Mouse (Mus musculus) limb, embryonic 12.5 days (tissue): ENCODE measurements at regions not wholly inside any gene's neighbourhood (a gene's known extent, or its start where the extent isn't known, plus 50 kb on each side); places are given as distances from the start of the nearest gene placed in this dataset.

Source experiments
- ATAC-seq: fragments of 200-750 bp; cut with Nextera tagmentation; 2 replicates; pipeline ENCODE4 v1.8.0; 2017; ENCODE audit warnings: low read depth, moderate TSS enrichment; ENCODE audit not compliant: insufficient number of reproducible peaks, insufficient read depth, low FRiP score, low TSS enrichment
- H3K27ac ChIP-seq: fragments of 300-500 bp; sonication (generic); 2 replicates; pipeline ENCODE4 v1.5.1; 2016; ENCODE audit warnings: mild to moderate bottlenecking, moderate library complexity
- H3K27me3 ChIP-seq: fragments of 300-500 bp; sonication (generic); 2 replicates; pipeline ENCODE4 v1.6.1; 2016; ENCODE audit warnings: mild to moderate bottlenecking, moderate library complexity
- H3K36me3 ChIP-seq: fragments of 300-500 bp; sonication (generic); 2 replicates; pipeline ENCODE4 v1.6.1; 2016; ENCODE audit warnings: mild to moderate bottlenecking, moderate library complexity
- H3K4me1 ChIP-seq: fragments of 300-500 bp; sonication (generic); replicated peaks from 2 replicates; pipeline ENCODE4 v1.6.1; 2016
- H3K4me2 ChIP-seq: fragments of 300-500 bp; sonication (generic); 2 replicates; pipeline ENCODE4 v1.6.1; 2016; ENCODE audit warnings: mild to moderate bottlenecking, moderate library complexity
- H3K4me3 ChIP-seq: fragments of 300-500 bp; sonication (generic); replicated peaks from 2 replicates; pipeline ENCODE4 v1.5.1; 2016; ENCODE audit warnings: mild to moderate bottlenecking
- H3K9ac ChIP-seq: fragments of 300-500 bp; sonication (generic); replicated peaks from 2 replicates; pipeline ENCODE4 v1.6.1; 2016; ENCODE audit warnings: mild to moderate bottlenecking, moderate library complexity
- H3K9me3 ChIP-seq: fragments of 300-500 bp; sonication (generic); 2 replicates; pipeline ENCODE4 v1.6.1; 2016; ENCODE audit warnings: mild to moderate bottlenecking, moderate library complexity
- WGBS: fragments of 180-500 bp; shearing (Covaris S2); methylation state at CpG from one replicate; pipeline ENCODE4 v1.1.7; 2016; 5-methylcytosine and 5-hydroxymethylcytosine counted together

- WGBS, result 87% methylated on average over 2 of the region's 2 CpGs
- Histone ChIP-seq H3K27me3 (peaks cover 8% of the 10 kb centered on the region; the same call in 1 of the 2 replicates), H3K27ac (no peak overlapping the region), H3K4me1 (no peaks in the 10 kb centered on the region), H3K4me3 (no peak overlapping the region), H3K9ac (no peak overlapping the region), H3K9me3 (no peaks in the 10 kb centered on the region), H3K4me2 (no peak overlapping the region), H3K36me3 (no peaks in the 10 kb centered on the region)
- no peak for ATAC-seq
Measured at GRCm38 (mm10) chr13:53902831-53903230, 152.7 kb downstream of the Drd1 start.

- H3K36me3 ChIP-seq, result no peaks in the 10 kb centered on the region
- no peak for ATAC-seq
- no peak overlapping the region for H3K9ac ChIP-seq
- H3K27me3 ChIP-seq, result peaks cover 8% of the 10 kb centered on the region; the same call in 1 of the 2 replicates
- 77% methylated on average over 3 of the region's 3 CpGs for WGBS
- no peak overlapping the region for H3K4me2 ChIP-seq
- no peaks in the 10 kb centered on the region for H3K4me1 ChIP-seq
- H3K9me3 ChIP-seq, result no peaks in the 10 kb centered on the region
- H3K27ac ChIP-seq, result no peak overlapping the region
- H3K4me3 ChIP-seq, result no peak overlapping the region
Measured at GRCm38 (mm10) chr13:53900406-53901025, 155.0 kb downstream of the Drd1 start.

- H3K9ac ChIP-seq, result no peak overlapping the region
- whole genome bisulfite sequencing, result 64% methylated on average over 10 of the region's 10 CpGs
- no peak overlapping the region for H3K4me2 ChIP-seq
- H3K4me3 ChIP-seq, result no peak overlapping the region
- H3K4me1 ChIP-seq, result no peaks in the 10 kb centered on the region
- H3K27ac ChIP-seq, result no peak overlapping the region
- no peaks in the 10 kb centered on the region for H3K36me3 ChIP-seq
- H3K9me3 ChIP-seq, result no peaks in the 10 kb centered on the region
- ATAC-seq, result no peak
- peaks cover 5% of the 10 kb centered on the region; the same call in 1 of the 2 replicates for H3K27me3 ChIP-seq
Measured at GRCm38 (mm10) chr13:53898351-53898750, 157.2 kb downstream of the Drd1 start.

GRCm38 (mm10) chr13:53897176-53897575 is 158.3 kb downstream of the Drd1 start:
- H3K9me3 ChIP-seq, result no peaks in the 10 kb centered on the region
- no peak overlapping the region for H3K4me3 ChIP-seq
- WGBS, result 99% methylated on average over 2 of the region's 2 CpGs
- H3K36me3 ChIP-seq, result no peaks in the 10 kb centered on the region
- peaks cover 5% of the 10 kb centered on the region; the same call in 1 of the 2 replicates for H3K27me3 ChIP-seq
- no peak for ATAC-seq
- H3K4me1 ChIP-seq, result no peaks in the 10 kb centered on the region
- no peak overlapping the region for H3K9ac ChIP-seq
- no peak overlapping the region for H3K4me2 ChIP-seq
- H3K27ac ChIP-seq, result no peak overlapping the region

DNA sequence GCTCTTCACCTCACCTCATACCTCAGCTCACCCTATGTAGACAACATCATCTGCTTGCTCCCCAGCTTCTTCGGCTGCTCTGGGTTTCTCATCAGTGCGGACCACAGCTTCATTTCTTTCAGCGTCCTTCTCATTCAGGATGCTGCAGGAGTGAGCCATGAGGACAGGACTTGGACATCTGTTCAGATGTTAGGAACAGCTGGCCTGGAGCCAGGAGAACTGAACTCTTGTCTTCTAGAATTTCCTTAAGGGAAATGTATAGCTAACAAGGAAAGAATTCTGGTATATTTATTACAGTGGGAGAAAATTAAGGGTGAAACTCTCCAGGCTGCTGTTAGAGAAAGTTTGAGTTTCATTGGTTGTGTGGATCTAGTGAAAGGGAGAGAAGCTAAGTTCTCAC is 167.1 kb downstream of the Drd1 start:
- 94% methylated on average over 3 of the region's 3 CpGs for WGBS
- no peak overlapping the region for H3K4me3 ChIP-seq
- no peak overlapping the region for H3K4me2 ChIP-seq
- peaks cover 4% of the 10 kb centered on the region; the same call in 1 of the 2 replicates for H3K27me3 ChIP-seq
- no peak overlapping the region for H3K27ac ChIP-seq
- no peak overlapping the region for H3K9ac ChIP-seq
- H3K4me1 ChIP-seq, result no peaks in the 10 kb centered on the region
- H3K9me3 ChIP-seq, result no peaks in the 10 kb centered on the region
- H3K36me3 ChIP-seq, result no peaks in the 10 kb centered on the region
- no peak for ATAC-seq

DNA sequence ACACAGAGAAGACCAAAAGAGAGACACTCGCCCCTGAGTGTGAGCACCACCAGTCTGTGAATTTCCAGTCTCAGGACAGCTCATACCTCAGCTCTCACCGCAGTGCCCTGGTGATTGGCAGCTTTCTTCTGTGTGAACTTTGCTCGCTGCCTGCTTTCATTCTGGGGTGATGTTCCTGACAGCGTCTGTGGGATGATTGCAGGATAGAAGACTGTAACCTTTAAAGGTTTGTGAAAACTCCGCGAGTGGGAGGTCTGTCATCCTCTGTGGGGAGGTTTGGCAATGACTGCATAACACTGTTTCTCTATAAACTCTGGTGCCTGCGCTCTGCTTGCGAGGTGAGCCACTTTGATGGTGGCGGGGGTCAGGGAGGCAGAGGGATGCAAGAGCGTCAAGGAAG is 169.7 kb downstream of the Drd1 start:
- no peak for ATAC-seq
- 84% methylated on average over 10 of the region's 10 CpGs for WGBS
- H3K4me3 ChIP-seq, result no peak overlapping the region
- H3K4me2 ChIP-seq, result no peak overlapping the region
- no peak overlapping the region for H3K9ac ChIP-seq
- H3K27ac ChIP-seq, result no peak overlapping the region
- peaks cover 4% of the 10 kb centered on the region; the same call in 1 of the 2 replicates for H3K27me3 ChIP-seq
- H3K36me3 ChIP-seq, result no peaks in the 10 kb centered on the region
- no peaks in the 10 kb centered on the region for H3K9me3 ChIP-seq
- no peaks in the 10 kb centered on the region for H3K4me1 ChIP-seq

- 81% methylated on average over 6 of the region's 6 CpGs for whole genome bisulfite sequencing
- no peak overlapping the region for H3K4me3 ChIP-seq
- no peak overlapping the region for H3K9ac ChIP-seq
- H3K36me3 ChIP-seq, result no peaks in the 10 kb centered on the region
- H3K4me1 ChIP-seq, result no peaks in the 10 kb centered on the region
- no peak overlapping the region for H3K27ac ChIP-seq
- peaks cover 4% of the 10 kb centered on the region; the same call in 1 of the 2 replicates for H3K27me3 ChIP-seq
- 0 out of 2 replicates have a peak, but pooled peaks cover 6% of the 10 kb centered on the region for H3K9me3 ChIP-seq
- no peak for ATAC-seq
- H3K4me2 ChIP-seq, result no peak overlapping the region
Measured at GRCm38 (mm10) chr13:53883206-53883605, 172.3 kb downstream of the Drd1 start.

GRCm38 (mm10) chr13:53880466-53881250 is 174.8 kb downstream of the Drd1 start:
- Histone ChIP-seq H3K4me3 (no peak overlapping the region), H3K4me1 (no peaks in the 10 kb centered on the region), H3K9ac (no peak overlapping the region), H3K27ac (no peak overlapping the region), H3K4me2 (no peak overlapping the region), H3K9me3 (0 out of 2 replicates have a peak, but pooled peaks cover 6% of the 10 kb centered on the region), H3K36me3 (no peaks in the 10 kb centered on the region), H3K27me3 (no peaks in the 10 kb centered on the region; the same call in 1 of the 2 replicates)
- ATAC-seq, result no peak
- WGBS, result 76% methylated on average over 10 of the region's 10 CpGs

GRCm38 (mm10) chr13:53875546-53875945 is 180.0 kb downstream of the Drd1 start:
- Histone ChIP-seq H3K4me3 (no peak overlapping the region), H3K27ac (no peak overlapping the region), H3K9ac (no peak overlapping the region), H3K27me3 (no peaks in the 10 kb centered on the region), H3K36me3 (no peaks in the 10 kb centered on the region), H3K4me1 (no peaks in the 10 kb centered on the region), H3K4me2 (no peak overlapping the region), H3K9me3 (0 out of 2 replicates have a peak, but pooled peaks cover 6% of the 10 kb centered on the region)
- no peak for ATAC-seq
- WGBS, result 90% methylated on average over 4 of the region's 4 CpGs

DNA sequence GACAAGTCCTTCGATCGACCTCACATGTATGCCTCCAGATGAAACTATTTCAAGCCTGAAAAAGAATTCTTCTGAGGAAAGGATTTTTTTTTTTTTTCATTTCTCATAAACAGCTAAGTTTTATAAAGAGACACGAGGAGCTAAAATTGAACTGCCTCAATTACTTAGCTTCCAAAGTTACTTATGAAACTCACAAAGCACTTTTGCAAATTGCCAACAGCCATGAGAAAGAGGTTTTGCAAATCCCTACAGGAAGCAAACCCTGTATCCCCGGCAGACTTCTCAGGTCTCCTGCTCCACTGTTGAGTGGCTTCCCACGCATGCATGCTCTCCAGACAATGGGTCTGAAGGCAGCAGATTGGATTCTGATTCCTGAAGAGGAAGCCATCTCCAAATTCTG is 190.2 kb downstream of the Drd1 start:
- no peaks in the 10 kb centered on the region for H3K36me3 ChIP-seq
- no peaks in the 10 kb centered on the region for H3K9me3 ChIP-seq
- H3K9ac ChIP-seq, result no peak overlapping the region
- no peak for ATAC-seq
- H3K4me1 ChIP-seq, result peaks cover 6% of the 10 kb centered on the region; the same call in 1 of the 2 replicates
- no peak overlapping the region for H3K4me3 ChIP-seq
- 0 out of 2 replicates have a peak, but pooled peaks cover 12% of the 10 kb centered on the region for H3K27me3 ChIP-seq
- no peak overlapping the region for H3K27ac ChIP-seq
- H3K4me2 ChIP-seq, result no peak overlapping the region
- WGBS, result 79% methylated on average over 5 of the region's 5 CpGs

DNA sequence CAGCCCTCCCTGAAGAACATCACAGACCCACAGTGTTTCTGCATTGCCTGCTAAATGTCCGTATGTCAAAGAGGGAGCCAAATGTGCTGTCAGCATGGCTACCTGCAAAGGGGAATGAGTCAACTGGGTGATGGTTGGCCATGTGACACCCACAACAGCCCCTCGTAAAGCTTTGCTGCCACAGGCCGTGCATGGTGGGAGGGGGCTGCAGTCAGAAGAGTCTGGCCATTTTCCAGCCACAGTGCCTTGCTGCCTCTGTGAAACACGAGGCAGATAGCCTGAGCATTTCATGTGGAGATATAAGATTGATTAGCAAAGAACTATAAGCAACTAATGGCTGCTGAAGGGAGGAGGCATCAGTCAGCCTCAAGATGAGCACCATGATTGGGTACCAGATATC is 193.2 kb downstream of the Drd1 start:
- no peaks in the 10 kb centered on the region for H3K36me3 ChIP-seq
- WGBS, result 18% methylated on average over 4 of the region's 4 CpGs
- H3K4me2 ChIP-seq, result no peak overlapping the region
- no peak overlapping the region for H3K4me3 ChIP-seq
- no peak overlapping the region for H3K27ac ChIP-seq
- peaks cover 19% of the 10 kb centered on the region; the same call in 1 of the 2 replicates for H3K27me3 ChIP-seq
- H3K9me3 ChIP-seq, result no peaks in the 10 kb centered on the region
- H3K9ac ChIP-seq, result no peak overlapping the region
- ATAC-seq, result no peak
- peaks cover 6% of the 10 kb centered on the region; the same call in 1 of the 2 replicates for H3K4me1 ChIP-seq
